Mouse (Mus musculus) monocyte, adult 5-6 weeks (primary cell): ENCODE results near the gene Neurod2. TPM values are rescaled to one million over a fixed set of nuclear protein-coding genes. Genes with fewer than 3 reads are reported as not detected.
A peak's percentile ranks its signal among the peaks of the same experiment; 100 is the strongest.

Source experiments
- ATAC-seq: fragments of 153-309, 156-312 bp; replicated peaks from 2 replicates; pipeline ENCODE4 v1.8.0; 2017; ENCODE audit warnings: mild to moderate bottlenecking; ENCODE audit not compliant: low TSS enrichment, insufficient number of reproducible peaks, severe bottlenecking, poor library complexity, low FRiP score
- total RNA-seq: library from RNA; stranded (forward); fragments of 200-1000, 200-491, 200-594 nt; gene quantifications from 3 replicates; pipeline ENCODE4 v1.2.3, GENCODE M21; 2017

Gene Neurod2
- total RNA-seq: not detected in 3 replicates

DNA sequence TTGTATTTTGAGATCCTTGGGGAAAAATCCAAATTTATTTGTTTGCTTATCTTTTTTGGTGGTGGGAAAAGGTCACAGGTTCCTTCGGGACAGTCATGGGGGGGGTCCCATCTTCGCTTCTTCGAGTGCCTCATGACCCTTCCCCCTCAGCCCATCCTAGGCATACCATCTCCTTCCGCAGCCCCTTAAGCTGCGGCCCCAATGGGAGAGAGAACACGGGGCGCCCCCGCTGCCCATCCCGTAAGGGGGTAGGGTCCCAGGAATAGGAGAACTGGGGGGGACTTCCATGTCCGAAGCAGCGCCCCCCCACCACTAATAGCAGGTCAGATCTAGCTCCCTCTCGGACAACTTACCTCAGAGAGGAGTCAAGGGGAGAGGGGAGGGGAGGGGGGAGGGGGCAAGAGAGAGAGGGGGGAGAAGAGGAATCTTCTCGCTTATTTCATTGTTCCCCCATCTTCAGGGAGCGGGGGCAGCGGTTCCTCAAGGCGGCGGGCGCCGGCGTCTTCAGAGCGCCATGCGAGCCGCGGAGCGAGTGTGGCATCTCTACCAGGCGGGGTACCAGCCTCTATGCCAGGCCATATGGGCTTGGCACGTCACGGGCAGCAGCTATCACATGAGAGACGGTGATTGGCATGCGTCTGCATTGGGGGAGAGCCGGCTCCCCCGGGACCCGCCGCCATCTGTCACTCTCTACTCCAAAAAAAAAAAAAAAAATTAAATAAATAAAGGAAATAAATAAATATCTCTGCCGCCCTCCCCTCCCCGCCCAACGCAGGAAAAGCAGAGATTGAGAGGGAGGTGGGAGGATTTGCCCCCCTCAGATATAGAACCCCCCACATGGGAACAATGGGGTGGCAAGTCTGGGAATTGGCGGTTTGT, at the start of gene Neurod2:
Gene Neurod2 (minus strand): TSS at position 568 of the 879 bp plus-strand sequence.
- no peak for ATAC-seq

DNA sequence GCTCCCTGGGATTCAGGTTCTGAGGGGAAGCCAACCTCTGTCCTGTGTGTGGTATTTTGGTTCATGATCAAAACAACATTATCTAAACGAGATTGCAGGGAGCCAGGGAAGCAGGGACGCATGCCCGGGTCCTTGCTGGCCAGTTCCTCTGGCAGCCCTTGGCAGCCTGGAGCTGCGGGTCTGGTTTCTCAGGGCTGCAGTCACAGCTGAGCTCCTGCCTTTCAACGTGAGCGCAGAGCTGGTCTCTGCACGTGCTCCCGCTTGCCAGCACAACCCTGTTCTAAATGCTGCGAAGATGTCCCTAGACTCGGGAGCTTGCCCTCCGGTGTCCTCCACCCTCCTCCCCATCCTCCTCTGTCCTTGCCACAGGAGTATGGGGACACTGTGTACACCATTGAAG, 48.3 kb upstream of the Neurod2 start:
- no peak for ATAC-seq

- ATAC-seq: no peak
Observed at GRCm38 (mm10) chr11:98376756-98377155, 47.3 kb upstream of the Neurod2 start.

GRCm38 (mm10) chr11:98374266-98374665, 44.8 kb upstream of the Neurod2 start:
- ATAC-seq: no peak

GRCm38 (mm10) chr11:98373244-98373643, 43.8 kb upstream of the Neurod2 start:
- no peak for ATAC-seq

DNA sequence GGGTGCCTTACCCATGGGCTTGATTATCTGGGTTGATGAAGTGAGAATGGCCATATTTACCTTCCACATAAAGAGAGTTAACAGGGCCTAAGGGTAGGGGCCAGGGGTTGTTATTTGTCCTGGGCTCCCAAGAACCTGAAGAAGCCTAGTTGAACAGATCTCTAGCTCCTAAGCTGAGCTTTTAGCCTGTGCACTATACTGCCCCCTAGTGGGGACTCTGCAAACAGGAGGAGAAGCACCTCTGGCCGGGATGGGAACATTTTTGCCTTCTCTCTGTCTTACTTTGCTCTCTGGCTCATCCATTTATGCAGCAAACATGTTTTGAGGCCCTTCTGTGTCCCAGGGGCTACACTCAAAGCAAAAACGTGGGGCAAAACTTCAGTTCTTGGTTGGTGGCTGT, 43.0 kb upstream of the Neurod2 start:
- 0 out of 2 replicates have a peak, but pooled peaks have one; percentile 62 for ATAC-seq

DNA sequence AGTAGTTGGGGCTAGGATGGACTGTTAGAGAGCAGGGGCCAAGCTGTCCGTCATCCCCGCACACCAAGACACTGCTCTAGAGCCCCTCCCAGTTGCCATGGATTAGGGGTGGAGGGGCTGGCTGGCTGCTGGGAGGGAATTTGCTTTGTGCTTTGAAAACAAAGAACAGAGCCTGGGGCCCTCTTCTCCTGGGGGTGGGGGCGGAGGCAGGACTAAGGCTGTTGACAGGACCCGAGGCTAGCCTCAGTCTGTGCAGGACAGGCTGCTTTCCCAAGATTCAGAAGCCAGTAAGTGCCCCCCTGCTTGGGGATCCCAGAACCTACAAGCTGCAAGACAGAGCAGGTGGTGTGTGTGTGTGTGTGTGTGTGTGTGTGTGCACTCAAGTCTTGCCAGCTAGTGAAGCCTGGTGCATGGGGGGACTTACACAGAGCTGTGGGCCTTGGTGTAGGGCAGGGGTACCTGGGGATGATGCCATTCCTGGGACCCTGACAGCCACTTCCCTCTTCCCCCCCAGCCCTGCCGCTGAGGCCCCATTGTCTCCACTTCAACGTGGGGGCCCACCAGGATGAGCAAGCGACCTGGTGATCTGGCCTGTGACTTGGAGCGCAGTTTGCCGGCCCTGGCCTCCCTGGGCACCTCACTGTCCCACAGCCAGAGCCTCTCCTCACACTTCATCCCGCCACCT, 42.2 kb upstream of the Neurod2 start:
- no peak; the same call in 1 of the 2 replicates for ATAC-seq

GRCm38 (mm10) chr11:98370588-98370987, 41.1 kb upstream of the Neurod2 start:
- no peak for ATAC-seq

- ATAC-seq: no peak
Observed at GRCm38 (mm10) chr11:98369337-98369736, 39.9 kb upstream of the Neurod2 start.

DNA sequence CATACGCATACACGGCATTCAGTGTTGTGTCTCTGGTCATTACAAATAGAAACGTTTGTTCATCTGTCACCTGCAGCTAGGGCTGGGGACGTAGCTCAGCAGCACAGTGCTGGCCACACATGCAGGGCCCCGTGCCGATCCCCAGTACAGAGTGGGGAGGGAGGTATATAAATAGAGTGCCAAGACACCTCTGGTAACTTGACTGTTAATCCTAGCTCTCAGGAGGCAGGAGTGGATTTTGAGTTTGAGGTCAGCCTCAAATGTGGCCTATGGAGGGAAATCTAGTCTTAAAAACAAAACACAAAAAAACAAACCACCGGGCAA, 38.4 kb upstream of the Neurod2 start:
- ATAC-seq: no peak

DNA sequence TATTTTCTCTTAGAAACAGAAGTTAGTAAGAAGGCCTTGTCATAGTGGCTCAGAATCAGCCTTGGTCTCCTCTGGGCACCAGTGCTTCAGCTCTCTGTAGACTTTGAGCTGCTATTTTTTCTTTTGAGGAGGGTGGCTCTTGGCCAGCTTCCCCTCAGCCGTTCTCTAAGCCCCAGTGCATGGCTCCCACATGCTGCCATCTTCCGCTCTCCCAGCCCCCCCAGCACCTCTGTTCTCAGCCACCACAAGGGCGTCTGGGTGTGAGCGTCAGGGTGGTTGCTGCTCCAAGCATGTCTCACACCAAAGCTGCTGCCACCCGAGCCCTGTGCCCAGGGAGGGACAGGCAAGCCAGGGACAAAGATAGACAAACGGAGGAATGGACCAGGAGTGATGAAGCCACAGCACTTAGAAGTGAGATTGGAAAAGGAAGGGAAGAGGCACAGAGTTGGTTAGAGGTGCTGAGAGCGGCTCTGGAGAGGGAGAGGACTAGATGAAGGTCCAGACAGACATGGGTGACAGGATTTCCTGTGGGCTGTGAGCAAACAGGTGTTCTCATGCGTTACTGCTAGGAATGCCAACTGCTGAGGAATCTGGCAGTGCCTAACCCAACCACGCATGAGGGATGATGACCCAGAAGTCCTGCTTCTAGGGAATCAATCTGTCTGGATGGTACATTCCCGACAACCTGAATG, 37.9 kb upstream of the Neurod2 start:
- no peak for ATAC-seq

DNA sequence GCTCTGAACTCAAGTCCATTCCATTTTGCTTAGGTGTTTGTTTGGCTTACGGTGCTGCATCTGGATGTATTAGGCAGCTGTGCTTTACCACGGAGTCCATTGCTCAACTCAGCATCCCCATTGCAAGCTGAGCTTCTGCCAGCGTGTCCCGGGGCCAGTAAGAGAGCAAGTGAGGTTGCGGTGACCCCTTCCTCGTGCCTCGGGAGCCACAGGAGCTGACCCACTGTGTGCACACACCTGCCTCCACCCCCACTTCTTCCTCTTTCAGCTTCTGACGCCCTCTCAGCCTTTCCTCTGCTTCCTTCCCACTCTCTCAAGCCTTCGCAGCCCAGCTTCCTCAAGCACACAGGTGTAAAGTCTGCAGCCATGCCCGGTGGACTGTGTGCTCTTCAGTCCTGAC, 36.8 kb upstream of the Neurod2 start:
- ATAC-seq: no peak

DNA sequence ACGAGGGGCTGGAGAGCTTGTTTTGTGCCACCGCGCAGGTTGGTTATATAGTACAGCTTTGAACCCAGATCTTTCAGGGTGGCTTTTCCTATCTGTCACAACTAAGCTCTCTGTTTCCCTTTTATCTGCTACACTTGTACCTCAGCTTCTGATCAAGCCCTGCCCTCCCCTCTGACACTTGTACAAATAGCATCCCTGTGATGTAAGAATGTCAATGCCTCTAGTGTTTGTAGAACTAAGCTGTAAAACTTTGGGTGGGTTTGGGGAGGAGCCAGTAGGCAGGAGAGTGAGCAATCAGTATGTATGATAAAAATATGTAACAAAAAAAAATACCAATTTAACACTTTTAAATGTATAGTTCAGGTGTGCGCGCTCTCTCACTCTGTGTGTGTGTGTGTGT, 35.0 kb upstream of the Neurod2 start:
- ATAC-seq: no peak

GRCm38 (mm10) chr11:98363817-98364216, 34.4 kb upstream of the Neurod2 start:
- ATAC-seq: no peak

- ATAC-seq: peak; percentile 41
Observed at GRCm38 (mm10) chr11:98360866-98361521, 31.5 kb upstream of the Neurod2 start.

DNA sequence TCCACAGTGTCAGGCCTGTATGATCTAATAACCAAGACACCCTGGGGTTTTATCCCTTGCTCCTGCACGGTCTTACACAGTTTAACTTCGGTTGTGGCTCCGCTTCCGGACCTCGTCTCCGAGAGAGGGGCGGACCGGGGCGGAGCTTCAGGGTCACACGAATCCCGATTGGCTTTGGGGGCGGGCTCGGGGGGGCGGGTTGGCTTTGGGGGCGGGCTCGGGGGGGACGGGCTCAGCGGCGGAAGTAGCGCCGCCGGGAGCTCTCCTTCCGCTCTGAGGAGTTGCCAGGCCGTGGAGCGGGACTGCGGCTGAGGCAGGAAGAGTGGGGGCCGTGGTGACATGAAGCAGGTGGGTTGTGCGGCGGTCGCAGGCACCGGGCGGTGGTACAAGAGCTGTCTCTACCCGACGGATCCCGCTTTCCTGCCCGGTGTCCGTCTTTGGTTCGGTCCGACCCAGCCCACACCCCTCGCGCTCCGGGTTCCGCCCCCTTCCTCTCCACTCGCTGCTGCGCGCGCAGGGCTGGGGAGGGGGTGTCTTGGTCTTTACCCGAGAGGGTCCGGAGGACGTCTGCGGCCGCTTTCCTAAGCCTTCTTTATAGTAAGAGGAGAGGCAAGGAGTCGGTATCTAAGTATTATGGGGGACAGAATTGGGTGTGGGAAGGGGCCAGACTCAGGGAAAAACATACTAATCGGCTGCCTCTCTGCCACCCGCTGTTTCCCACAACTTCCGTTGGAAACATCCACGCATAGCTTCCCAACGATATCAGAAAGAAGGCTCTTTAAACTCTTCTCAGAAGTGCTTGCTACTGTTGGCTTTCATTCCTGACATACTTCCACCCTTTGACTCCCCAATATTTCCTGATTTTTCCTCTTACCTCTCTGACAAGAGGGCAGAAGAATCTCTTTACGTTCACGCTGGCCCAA, 29.0 kb upstream of the Neurod2 start, which contains the start of gene Stard3:
Gene Stard3 (plus strand): TSS at position 208 of the 923 bp plus-strand sequence.
- peak; percentile 78 for ATAC-seq

GRCm38 (mm10) chr11:98357396-98358160, 28.1 kb upstream of the Neurod2 start:
- ATAC-seq: no peak
